Mouse (Mus musculus): ENCODE results near the gene Syt13.

DNA sequence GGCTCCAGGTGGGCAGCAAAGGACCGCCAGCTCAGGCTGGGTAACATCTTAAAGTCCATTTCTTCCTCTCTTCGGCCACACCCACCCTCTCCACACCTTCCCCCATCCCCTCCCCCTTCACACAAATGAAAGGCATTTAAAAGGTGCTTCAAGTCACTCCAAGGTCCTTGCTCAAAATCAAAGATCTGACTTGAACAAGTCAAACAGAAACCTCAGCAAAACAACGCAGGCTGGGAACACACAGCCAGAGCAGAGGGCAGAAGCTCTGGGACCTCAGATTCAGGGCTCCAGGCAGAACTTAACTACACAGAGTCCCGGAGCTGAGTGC is 52.9 kb downstream of the Syt13 start:
- no peak for TF ChIP-seq CTCF (IDR thresholded peaks at IDR 0.05; ENCODE audit: control insufficient read depth, insufficient read depth, insufficient replicate concordance, low read depth, low read length)
- no peak for TF ChIP-seq POLR2A (IDR thresholded peaks at IDR 0.05; ENCODE audit: control insufficient read depth, low read depth, low read length)

Measured in testis, adult 2 months (tissue).